Mouse (Mus musculus) adrenal gland, postnatal 25 days (tissue): Measurements from ENCODE around the gene Gm4513. TPM values are rescaled to one million over a fixed set of nuclear protein-coding genes. Genes with fewer than 3 reads are reported as not detected.
"Not testable (repeated sequence)": the region's sequence is repeated elsewhere in the genome, so short reads cannot be mapped to it uniquely, and the experiment has no call there.

ENCODE experiments used
- DNase-seq: peaks from one replicate; pipeline ENCODE4 v3.0.0; 2021; ENCODE audit warnings: mixed read lengths
- long read RNA-seq: library from polyadenylated mRNA; stranded (forward); transcript quantifications from one replicate; pipeline ENCODE4 v2.0.0, GENCODE M21; 2021
- total RNA-seq: library from RNA; stranded (reverse); gene quantifications from 2 replicates; pipeline ENCODE4 v1.2.3, GENCODE M21; 2021

Gene Gm4513
- not detected in 2 replicates for total RNA-seq
- long read RNA-seq = 0 reads

DNA sequence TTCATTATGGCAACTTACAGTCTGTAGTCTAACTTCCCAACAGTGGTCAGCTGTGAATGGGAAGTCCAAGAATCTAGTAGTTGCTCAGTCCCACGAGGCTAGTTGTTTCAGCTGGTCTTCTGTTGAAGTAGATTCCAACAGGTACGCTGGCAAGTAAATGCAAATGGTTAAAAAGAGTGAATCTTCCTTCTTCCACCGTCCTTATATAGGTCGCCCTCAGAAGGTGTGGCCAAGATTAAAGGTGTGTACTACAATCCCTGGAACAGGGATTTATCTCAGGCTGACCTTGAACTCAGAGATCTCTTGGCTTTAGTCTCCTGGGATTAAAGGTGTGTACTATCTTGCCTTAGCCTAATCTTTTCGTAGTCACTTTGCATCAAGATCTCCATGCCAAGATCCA is at the start of gene Gm4513:
TSS of gene Gm4513 (minus strand) at position 101 of the 400 bp plus-strand sequence.
- DNase-seq = not testable (repeated sequence)

DNA sequence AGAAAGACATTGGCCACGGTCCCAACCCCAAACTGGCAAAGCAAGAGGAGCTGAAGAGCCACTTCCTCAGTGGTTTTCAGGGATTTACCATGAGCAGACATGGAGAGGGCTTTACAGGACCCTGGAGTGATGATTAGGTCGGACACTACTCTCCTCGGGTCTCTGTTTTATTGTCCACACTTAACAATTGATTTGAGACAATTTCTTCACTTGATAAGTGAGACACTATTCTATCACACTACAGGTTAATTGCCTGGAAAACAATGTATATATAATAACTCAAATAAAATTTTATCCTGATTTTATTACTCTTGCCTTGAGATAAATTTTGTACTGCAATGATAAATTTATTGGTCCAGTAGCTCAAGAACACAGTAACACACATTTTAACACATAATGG is 22.7 kb downstream of the Gm4513 start, which contains the start of gene Gm4141:
TSS of gene Gm4141 (minus strand) at position 101 of the 400 bp plus-strand sequence.
- DNase-seq = not testable (repeated sequence)

DNA sequence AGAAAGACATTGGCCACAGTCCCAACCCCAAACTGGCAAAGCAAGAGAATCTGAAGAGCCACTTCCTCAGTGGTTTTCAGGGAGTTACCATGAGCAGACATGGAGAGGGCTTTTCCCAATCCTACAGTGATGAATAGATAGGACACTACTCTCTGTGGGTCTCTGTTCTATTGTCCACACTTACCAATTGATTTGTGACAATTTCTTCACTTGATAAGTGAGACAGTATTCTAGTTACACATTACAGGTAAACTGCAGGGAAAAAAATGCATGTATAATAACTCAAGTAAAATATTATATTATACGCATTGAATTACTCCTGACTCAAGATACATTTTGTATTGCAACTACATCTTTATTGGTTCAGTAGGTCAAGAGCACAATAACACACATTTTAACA is 53.2 kb downstream of the Gm4513 start, which contains the start of gene Gm5726:
TSS of gene Gm5726 (minus strand) at position 101 of the 400 bp plus-strand sequence.
- not testable (repeated sequence) for DNase-seq

Other genes starting within 250 kb of the Gm4513 start
- not detected in 2 replicates for gene Gm5728, start 223.6 kb downstream of the Gm4513 start, total RNA-seq
- not detected in 2 replicates for gene Vmn1r100, start 181.1 kb downstream of the Gm4513 start, total RNA-seq
- not detected in 2 replicates for gene Vmn1r101, start 156.4 kb downstream of the Gm4513 start, total RNA-seq
- gene Gm10670, start 124.1 kb downstream of the Gm4513 start, total RNA-seq = not detected in 2 replicates
- not detected in 2 replicates for gene Vmn1r103, start 88.5 kb downstream of the Gm4513 start, total RNA-seq
- gene Vmn1r104, start 65.2 kb downstream of the Gm4513 start, total RNA-seq = not detected in 2 replicates
- gene Gm5726, start 53.3 kb downstream of the Gm4513 start, total RNA-seq = not detected in 2 replicates
- gene Gm4141, start 22.8 kb downstream of the Gm4513 start, total RNA-seq = not detected in 2 replicates
- not detected in 2 replicates for gene Vmn1r107, start 69.9 kb upstream of the Gm4513 start, total RNA-seq
- not detected in 2 replicates for gene Vmn1r111, start 104.2 kb upstream of the Gm4513 start, total RNA-seq
- not detected in 2 replicates for gene Gm10668, start 131.6 kb upstream of the Gm4513 start, total RNA-seq
- gene Vmn1r112, start 172.2 kb upstream of the Gm4513 start, total RNA-seq = not detected in 2 replicates
- not detected in 2 replicates for gene Vmn1r113, start 188.3 kb upstream of the Gm4513 start, total RNA-seq
- gene Vmn1r114, start 213.2 kb upstream of the Gm4513 start, total RNA-seq = not detected in 2 replicates
- not detected in 2 replicates for gene Vmn1r115, start 246.0 kb upstream of the Gm4513 start, total RNA-seq